Mouse (Mus musculus) activated CD4-positive, CD25-positive, alpha-beta regulatory T cell, adult 4 months (primary cell): Measurements from ENCODE around the gene Cln6. TPM values are rescaled to one million over a fixed set of nuclear protein-coding genes. Genes with fewer than 3 reads are reported as not detected.
A peak's percentile ranks its signal among the peaks of the same experiment; 100 is the strongest.
"Not testable (repeated sequence)": the region's sequence is repeated elsewhere in the genome, so short reads cannot be mapped to it uniquely, and the experiment has no call there.

Experiments used
- ATAC-seq: one replicate; pipeline ENCODE4 v1.8.0; 2017
- polyA plus RNA-seq, 2 experiments: library from polyadenylated mRNA; unstranded; fragments of 100-300 nt; shearing (Covaris generic); gene quantifications; one replicate each; pipeline ENCODE4 v1.2.1; 2017

Cln6 gene
- polyA plus RNA-seq, 2 experiments from 2014 or later = 7.8 to 10.3 TPM

GRCm38 (mm10) chr9:62829877-62830276 is 8.7 kb upstream of the Cln6 start:
- ATAC-seq = no peak

GRCm38 (mm10) chr9:62834906-62835305 is 3.7 kb upstream of the Cln6 start:
- no peak for ATAC-seq

DNA sequence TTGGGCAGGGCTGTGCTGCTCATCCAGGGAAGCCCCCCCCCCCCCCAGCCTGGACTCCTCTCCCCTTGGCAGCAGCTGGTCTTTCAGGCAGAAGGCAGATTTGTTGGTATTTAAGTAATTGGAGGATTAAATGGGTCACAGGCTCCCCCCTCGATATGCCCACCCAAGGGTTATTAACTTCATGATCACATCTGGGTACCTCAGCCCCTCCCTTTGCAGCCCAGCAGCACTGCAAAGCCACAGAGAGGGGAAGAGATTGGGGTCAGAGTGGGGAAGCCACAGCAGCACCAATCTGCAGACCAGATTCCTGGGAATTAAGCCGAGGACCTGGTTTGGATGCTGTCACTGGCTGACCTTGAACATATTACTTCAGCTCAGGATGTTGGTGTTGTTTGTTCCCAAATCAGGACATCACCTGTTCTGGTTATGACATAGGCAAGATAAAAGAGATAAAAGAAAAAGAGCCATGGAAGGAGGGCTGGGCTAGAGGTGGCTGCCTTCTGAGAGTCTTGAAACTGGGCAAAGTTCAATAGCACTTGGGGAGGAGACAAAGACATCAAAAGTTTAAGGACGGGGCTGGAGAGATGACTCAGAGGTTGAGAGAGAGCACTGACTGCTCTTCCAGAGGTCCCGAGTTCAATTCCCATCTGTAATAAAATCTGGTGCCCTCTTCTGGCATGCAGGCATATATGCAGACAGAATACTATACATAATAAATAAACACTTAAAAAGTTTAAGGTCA is 2.7 kb upstream of the Cln6 start:
- no peak for ATAC-seq

DNA sequence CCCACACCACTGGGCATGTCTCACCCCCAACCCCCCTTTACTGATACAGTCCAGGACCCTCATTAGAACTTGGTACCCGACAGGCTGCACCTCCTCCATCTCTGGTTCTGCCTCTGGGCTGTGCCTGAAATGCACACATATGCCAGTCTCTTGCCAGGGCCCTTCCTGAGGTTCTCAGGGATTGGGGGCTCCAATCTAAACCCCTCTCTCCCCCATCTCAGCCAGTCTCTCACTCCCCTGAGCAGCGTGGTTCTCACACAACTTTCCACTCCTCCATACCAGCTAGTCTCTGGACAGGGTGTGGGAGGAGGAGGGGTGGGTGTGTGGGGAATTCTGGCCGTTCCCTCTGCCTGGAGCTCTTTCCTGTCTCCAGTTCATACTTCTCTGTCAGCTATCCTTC is 974 bp upstream of the Cln6 start:
- no peak for ATAC-seq

GRCm38 (mm10) chr9:62838146-62838505 is 459 bp upstream of the Cln6 start:
- no peak for ATAC-seq

DNA sequence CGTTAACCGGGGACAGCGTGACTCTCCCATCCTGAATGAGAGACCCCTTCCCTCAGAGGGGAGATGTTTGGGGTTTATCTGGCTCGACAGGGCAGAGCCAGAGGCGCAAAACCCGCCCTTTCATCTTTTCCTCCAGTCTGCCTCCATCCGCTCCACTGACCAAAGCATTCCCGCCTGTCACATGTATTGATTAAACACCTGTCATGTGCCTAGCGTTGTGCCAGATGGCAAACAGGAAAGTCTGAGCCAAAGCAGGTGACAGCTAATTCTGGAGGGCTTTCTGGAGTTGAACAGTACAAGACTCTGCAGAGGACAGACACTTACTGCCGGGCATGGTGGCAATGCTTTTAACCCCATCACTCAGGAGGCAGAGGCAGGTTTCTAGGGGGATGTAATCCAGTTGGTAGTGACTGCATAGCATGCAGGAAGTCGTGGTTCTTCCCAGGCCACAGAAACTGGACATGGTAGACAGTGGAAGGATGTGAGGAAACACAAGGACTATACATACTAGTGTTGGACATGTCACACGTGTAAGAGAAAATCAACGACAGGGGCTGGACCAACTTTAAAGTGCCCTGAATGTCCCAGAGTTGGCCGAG is 686 bp downstream of the Cln6 start:
- no peak for ATAC-seq

GRCm38 (mm10) chr9:62843356-62844024 is 4.9 kb downstream of the Cln6 start:
- no peak for ATAC-seq

GRCm38 (mm10) chr9:62844461-62844860 is 5.9 kb downstream of the Cln6 start:
- no peak for ATAC-seq

GRCm38 (mm10) chr9:62847694-62848093 is 9.1 kb downstream of the Cln6 start:
- ATAC-seq = peak; percentile 77

- no peak for ATAC-seq
Observed at GRCm38 (mm10) chr9:62848641-62849040, 10.1 kb downstream of the Cln6 start.

GRCm38 (mm10) chr9:62851571-62851970 is 13.0 kb downstream of the Cln6 start:
- ATAC-seq = no peak

DNA sequence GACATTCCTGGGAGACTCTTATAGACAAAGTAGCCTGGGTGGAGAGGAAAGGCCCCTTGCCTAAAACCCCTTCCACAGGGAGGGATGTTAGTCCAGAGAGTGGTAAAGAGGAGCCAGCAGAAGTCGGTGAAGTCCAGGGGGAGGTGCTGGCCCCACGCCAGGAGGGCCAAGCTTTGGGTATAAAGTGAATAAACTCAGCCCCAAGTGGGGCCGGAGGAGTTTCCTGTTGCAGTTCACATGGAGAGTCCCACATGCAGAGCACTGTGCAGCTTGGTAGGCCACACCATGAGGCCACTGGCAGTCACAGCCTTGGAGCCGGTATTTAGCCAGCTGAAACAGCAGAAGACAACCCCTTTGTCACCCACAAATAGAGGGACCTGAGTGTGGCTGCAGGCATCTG is 15.9 kb downstream of the Cln6 start:
- ATAC-seq = no peak

DNA sequence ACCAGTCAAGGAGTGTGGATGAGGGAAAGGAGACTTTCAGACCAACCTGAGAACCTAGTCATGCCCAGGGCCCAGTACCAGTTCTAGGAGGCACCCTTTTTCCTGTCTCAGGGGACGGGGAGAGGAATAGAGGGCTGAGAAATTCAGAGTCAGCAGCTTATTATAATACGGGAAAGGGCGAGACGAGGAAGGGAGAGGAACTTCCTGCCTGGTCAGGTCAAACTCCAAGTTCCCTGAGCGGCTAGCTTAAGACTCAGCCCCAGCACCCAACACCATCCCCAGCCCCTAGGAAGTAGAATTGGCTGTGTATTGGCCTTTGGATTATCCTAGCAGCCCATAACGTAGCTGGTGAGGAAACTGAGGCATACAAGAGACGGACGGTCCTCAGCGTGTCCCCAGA is 18.6 kb downstream of the Cln6 start:
- ATAC-seq = no peak

DNA sequence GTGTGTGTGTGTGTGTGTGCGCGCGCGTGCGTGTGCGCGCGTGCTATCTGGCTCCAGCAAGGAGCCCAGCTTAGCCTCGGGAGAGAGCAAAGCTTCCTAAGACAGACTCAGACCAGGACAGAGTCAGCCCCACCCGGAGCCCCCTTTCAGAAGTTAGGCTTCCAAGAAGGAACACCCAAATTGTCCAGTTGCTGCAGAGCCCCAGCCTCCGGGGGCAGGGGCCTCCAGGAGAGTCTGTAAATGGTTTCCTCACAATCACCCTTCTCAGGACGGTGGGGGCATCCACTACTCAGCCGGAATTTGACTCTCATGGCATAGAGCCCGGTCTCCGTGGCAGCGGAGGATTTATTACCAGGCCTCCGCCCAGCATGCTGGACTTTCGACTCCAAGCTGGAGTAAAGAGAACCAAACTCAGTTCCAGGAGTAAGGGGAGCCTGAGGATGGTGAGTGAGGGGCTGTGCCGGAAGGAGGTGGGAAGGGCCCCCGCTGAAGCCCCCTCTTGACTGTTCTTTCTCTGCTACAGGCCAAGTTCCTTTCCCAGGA is 19.2 kb downstream of the Cln6 start, which contains the start of gene Calml4:
TSS of gene Calml4 (plus strand) at position 362 of the 543 bp plus-strand sequence.
- ATAC-seq = no peak

DNA sequence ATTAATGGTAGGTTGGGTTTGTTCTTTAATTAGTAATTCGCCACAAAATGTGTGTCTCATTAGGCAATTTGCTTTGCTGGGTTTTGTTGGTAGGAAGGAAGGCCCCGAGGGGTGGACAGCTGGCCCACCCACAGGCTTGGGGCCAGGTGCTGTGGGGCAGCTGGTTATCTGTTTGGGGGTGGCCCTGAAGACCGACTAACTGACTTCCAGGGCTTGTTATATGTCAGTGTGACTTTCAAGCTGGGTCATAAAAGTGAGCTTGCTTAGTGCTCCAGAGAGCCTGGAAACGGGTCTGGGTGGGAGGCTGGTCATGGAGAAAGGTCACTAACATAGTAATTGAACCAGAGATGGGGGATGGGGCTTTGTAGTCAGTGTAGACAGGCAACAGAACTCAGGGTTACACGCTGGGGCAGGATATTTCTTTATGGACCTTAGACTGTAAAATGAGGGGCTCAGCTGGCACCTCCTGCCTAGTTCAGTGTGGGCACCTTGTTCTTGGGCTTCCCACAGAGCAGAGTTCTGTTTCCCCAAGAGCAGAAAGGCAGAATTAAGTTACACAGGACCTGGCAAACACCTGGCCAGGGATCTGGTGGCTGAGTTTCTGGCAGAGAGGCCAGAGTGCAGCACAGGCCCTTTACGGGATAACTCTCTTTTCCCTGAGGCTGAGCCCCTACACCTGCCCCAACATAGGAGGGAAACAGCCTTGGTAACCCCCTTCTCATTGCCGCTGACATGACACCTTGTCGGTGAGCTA is 19.9 kb downstream of the Cln6 start:
- no peak for ATAC-seq

DNA sequence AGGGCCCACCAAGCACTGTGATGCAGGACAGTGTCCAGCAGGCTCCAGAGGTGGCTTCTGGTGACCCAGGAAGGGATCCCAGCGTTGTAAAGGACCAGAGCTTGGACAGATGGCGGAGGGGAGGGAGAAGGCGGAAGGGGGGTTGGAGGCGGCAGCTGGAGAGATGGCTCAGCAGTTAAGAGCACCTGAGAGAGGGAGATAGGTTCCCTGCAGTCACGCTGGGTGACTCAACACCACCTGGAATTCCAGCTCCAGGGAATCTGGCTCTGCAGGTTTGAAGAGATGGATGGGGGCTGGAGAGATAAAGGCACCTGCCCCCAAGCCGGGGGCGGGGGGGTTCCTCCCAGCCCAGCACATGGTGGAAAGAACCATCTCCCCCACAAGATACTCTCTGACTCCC is 21.5 kb downstream of the Cln6 start:
- ATAC-seq = not testable (repeated sequence)

DNA sequence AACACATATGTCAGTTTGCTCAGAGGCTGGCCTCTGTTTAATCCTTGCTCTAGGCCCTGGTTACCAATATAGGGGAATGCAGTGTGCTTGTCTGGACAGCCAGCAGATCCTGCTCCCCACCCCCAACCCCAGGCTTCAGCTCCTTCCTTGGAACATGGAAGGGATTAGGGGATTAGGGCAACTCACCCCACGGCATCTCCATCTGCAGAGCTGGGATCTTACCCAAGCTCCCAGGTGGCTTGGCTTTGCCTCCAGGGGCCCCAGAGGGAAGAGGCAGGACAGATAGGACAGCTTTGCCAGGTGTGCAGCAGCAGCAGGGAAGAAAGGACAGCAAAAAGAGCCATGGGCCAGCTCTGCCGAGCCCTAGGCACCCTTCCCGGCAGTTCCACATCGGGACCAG is 22.3 kb downstream of the Cln6 start:
- no peak for ATAC-seq

GRCm38 (mm10) chr9:62869236-62869635 is 30.7 kb downstream of the Cln6 start:
- not testable (repeated sequence) for ATAC-seq

DNA sequence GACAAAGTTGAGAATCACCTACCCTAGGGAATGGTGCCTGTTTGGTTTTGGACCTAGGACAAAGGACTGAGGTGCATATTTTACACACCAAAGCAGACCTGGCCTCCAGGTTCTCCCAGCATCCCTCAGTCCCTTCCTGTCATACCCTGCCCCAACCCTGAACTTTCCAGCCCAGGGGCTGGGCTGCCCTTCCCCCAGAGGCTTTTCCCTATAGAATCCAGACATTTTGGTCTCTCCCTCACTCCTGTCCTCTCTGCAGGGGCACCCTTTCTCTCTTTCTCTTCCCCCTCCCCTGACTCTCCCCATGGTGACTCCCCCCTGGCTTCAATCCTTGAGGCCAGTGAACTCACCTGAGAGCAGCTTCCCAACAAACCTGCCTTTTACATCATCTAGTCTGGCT is 32.1 kb downstream of the Cln6 start:
- ATAC-seq = no peak

DNA sequence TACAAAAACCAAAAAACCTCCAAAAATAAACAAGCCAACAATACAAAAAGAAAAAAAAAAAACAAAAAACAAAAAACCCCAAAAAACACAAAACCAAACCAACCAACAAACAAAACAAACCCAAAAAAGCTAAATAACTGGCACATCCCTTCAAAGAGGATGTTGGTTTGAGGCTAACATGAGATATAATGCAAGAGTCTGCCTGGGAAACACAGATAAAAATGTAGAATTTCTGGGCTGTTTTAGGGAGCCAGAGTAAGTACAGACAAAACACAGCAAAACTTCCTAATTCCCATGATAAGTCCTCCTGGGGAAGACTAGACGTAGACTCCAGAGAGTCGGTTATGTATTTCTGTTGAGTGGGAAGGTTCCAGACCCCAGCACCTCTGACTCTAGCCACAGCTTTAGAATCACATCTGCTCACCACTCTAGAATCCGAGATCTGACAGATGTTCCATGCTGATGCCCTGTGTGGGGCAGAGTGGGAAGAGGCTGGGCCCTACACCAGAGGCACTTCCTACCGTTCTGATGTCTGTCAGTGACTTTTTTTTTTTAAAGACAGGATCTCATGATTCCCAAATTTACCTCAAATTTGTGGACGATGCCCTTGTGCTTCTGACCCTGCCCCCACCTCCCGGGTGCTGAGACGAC is 38.5 kb downstream of the Cln6 start:
- ATAC-seq = no peak

- no peak for ATAC-seq
Observed at GRCm38 (mm10) chr9:62877825-62878224, 39.2 kb downstream of the Cln6 start.

- no peak for ATAC-seq
Observed at GRCm38 (mm10) chr9:62881871-62882270, 43.3 kb downstream of the Cln6 start.
